Mouse (Mus musculus): ENCODE results near the gene Stpg4. TPM values are rescaled to one million over a fixed set of nuclear protein-coding genes. Genes with fewer than 3 reads are reported as not detected.

Gene Stpg4
- polyA plus RNA-seq, 1 experiment from 2014 or later: not detected

GRCm38 (mm10) chr17:87353745-87354320, 73.7 kb downstream of the Stpg4 start:
- peaks cover 18% of the 10 kb centered on the region for H3K4me1 ChIP-seq (ENCODE audit: control insufficient read depth, insufficient read depth, low read length)
- H3K27me3 ChIP-seq (ENCODE audit: control insufficient read depth, insufficient read depth, low read depth, low read length): no peaks in the 10 kb centered on the region
- no peak overlapping the region for H3K27ac ChIP-seq (ENCODE audit: low read length)
- H3K4me3 ChIP-seq (ENCODE audit: low read depth, low read length): no peak overlapping the region
- H3K9ac ChIP-seq (ENCODE audit: low read depth, low read length): no peak overlapping the region
- 83% methylated on average over 8 of the region's 8 CpGs for WGBS
- no peak overlapping the region for H3K4me2 ChIP-seq (ENCODE audit: low read length)
- ATAC-seq: no peak
- H3K9me3 ChIP-seq (replicated peaks; ENCODE audit: control insufficient read depth, low read length, poor library complexity, severe bottlenecking): no peaks in the 10 kb centered on the region
- H3K36me3 ChIP-seq (ENCODE audit: control insufficient read depth, insufficient read depth, low read length): no peaks in the 10 kb centered on the region

GRCm38 (mm10) chr17:87352898-87353225, 74.7 kb downstream of the Stpg4 start:
- ATAC-seq: no peak
- H3K9ac ChIP-seq (ENCODE audit: low read depth, low read length): no peak overlapping the region
- 14% methylated on average over 1 of the region's 1 CpGs for WGBS

GRCm38 (mm10) chr17:87352106-87352897, 75.2 kb downstream of the Stpg4 start:
- H3K9me3 ChIP-seq (replicated peaks; ENCODE audit: control insufficient read depth, low read length, poor library complexity, severe bottlenecking): no peaks in the 10 kb centered on the region
- ATAC-seq: 0 out of 2 replicates have a peak, but pooled peaks have one; percentile 26

More at GRCm38 (mm10) chr17:87352898-87353225, 74.7 kb downstream of the Stpg4 start:
- Histone ChIP-seq H3K9me3 (replicated peaks; ENCODE audit: control insufficient read depth, low read length, poor library complexity, severe bottlenecking) (no peaks in the 10 kb centered on the region), H3K4me2 (ENCODE audit: low read length) (no peak overlapping the region), H3K27me3 (ENCODE audit: control insufficient read depth, insufficient read depth, low read depth, low read length) (no peaks in the 10 kb centered on the region), H3K4me1 (ENCODE audit: control insufficient read depth, insufficient read depth, low read length) (peaks cover 18% of the 10 kb centered on the region), H3K4me3 (ENCODE audit: low read depth, low read length) (no peak overlapping the region), H3K27ac (ENCODE audit: low read length) (no peak overlapping the region), H3K36me3 (ENCODE audit: control insufficient read depth, insufficient read depth, low read length) (no peaks in the 10 kb centered on the region)

GRCm38 (mm10) chr17:87351241-87352105, 76.1 kb downstream of the Stpg4 start:
- peak; percentile 10; the same call in 1 of the 2 replicates for ATAC-seq
- Histone ChIP-seq H3K9ac (ENCODE audit: low read depth, low read length) (peak overlapping the region; percentile 28; the same call in 1 of the 2 replicates), H3K4me3 (ENCODE audit: low read depth, low read length) (no peak overlapping the region), H3K4me1 (ENCODE audit: control insufficient read depth, insufficient read depth, low read length) (peaks cover 18% of the 10 kb centered on the region), H3K27me3 (ENCODE audit: control insufficient read depth, insufficient read depth, low read depth, low read length) (no peaks in the 10 kb centered on the region), H3K9me3 (replicated peaks; ENCODE audit: control insufficient read depth, low read length, poor library complexity, severe bottlenecking) (no peaks in the 10 kb centered on the region), H3K36me3 (ENCODE audit: control insufficient read depth, insufficient read depth, low read length) (no peaks in the 10 kb centered on the region), H3K27ac (ENCODE audit: low read length) (no peak overlapping the region), H3K4me2 (ENCODE audit: low read length) (no peak overlapping the region)
- WGBS: 21% methylated on average over 20 of the region's 20 CpGs

More at GRCm38 (mm10) chr17:87352106-87352897, 75.2 kb downstream of the Stpg4 start:
- Histone ChIP-seq H3K36me3 (ENCODE audit: control insufficient read depth, insufficient read depth, low read length) (no peaks in the 10 kb centered on the region), H3K9ac (ENCODE audit: low read depth, low read length) (no peak overlapping the region), H3K4me2 (ENCODE audit: low read length) (no peak overlapping the region), H3K27me3 (ENCODE audit: control insufficient read depth, insufficient read depth, low read depth, low read length) (no peaks in the 10 kb centered on the region), H3K4me1 (ENCODE audit: control insufficient read depth, insufficient read depth, low read length) (peaks cover 18% of the 10 kb centered on the region), H3K4me3 (ENCODE audit: low read depth, low read length) (no peak overlapping the region), H3K27ac (ENCODE audit: low read length) (no peak overlapping the region)
- 30% methylated on average over 16 of the region's 16 CpGs for WGBS

- H3K9me3 ChIP-seq (replicated peaks; ENCODE audit: control insufficient read depth, low read length, poor library complexity, severe bottlenecking): no peaks in the 10 kb centered on the region
- H3K36me3 ChIP-seq (ENCODE audit: control insufficient read depth, insufficient read depth, low read length): no peaks in the 10 kb centered on the region
- H3K27me3 ChIP-seq (ENCODE audit: control insufficient read depth, insufficient read depth, low read depth, low read length): no peaks in the 10 kb centered on the region
- WGBS: 60% methylated on average over 13 of the region's 13 CpGs
- no peak overlapping the region for H3K4me3 ChIP-seq (ENCODE audit: low read depth, low read length)
- H3K4me1 ChIP-seq (ENCODE audit: control insufficient read depth, insufficient read depth, low read length): peaks cover 18% of the 10 kb centered on the region
- ATAC-seq: no peak
- H3K4me2 ChIP-seq (ENCODE audit: low read length): no peak overlapping the region
- H3K27ac ChIP-seq (ENCODE audit: low read length): no peak overlapping the region
- peak overlapping the region; percentile 28; the same call in 1 of the 2 replicates for H3K9ac ChIP-seq (ENCODE audit: low read depth, low read length)
These were observed 76.9 kb downstream of the Stpg4 start for GRCm38 (mm10) chr17:87350471-87351240.

- no peak for ATAC-seq
These were observed 78.0 kb downstream of the Stpg4 start for GRCm38 (mm10) chr17:87349575-87349974.

GRCm38 (mm10) chr17:87349069-87349468, 78.5 kb downstream of the Stpg4 start:
- H3K36me3 ChIP-seq (ENCODE audit: control insufficient read depth, insufficient read depth, low read length): no peaks in the 10 kb centered on the region
- H3K4me2 ChIP-seq (ENCODE audit: low read length): no peak overlapping the region
- 27% methylated on average over 9 of the region's 9 CpGs for WGBS
- ATAC-seq: 0 out of 2 replicates have a peak, but pooled peaks have one; percentile 33
- no peak overlapping the region for H3K9ac ChIP-seq (ENCODE audit: low read depth, low read length)
- H3K9me3 ChIP-seq (replicated peaks; ENCODE audit: control insufficient read depth, low read length, poor library complexity, severe bottlenecking): no peaks in the 10 kb centered on the region
- no peaks in the 10 kb centered on the region for H3K27me3 ChIP-seq (ENCODE audit: control insufficient read depth, insufficient read depth, low read depth, low read length)
- peaks cover 18% of the 10 kb centered on the region for H3K4me1 ChIP-seq (ENCODE audit: control insufficient read depth, insufficient read depth, low read length)
- no peak overlapping the region for H3K27ac ChIP-seq (ENCODE audit: low read length)
- H3K4me3 ChIP-seq (ENCODE audit: low read depth, low read length): no peak overlapping the region

More at GRCm38 (mm10) chr17:87349575-87349974, 78.0 kb downstream of the Stpg4 start:
- Histone ChIP-seq H3K4me1 (ENCODE audit: control insufficient read depth, insufficient read depth, low read length) (peaks cover 18% of the 10 kb centered on the region), H3K4me2 (ENCODE audit: low read length) (no peak overlapping the region), H3K4me3 (ENCODE audit: low read depth, low read length) (no peak overlapping the region), H3K27me3 (ENCODE audit: control insufficient read depth, insufficient read depth, low read depth, low read length) (no peaks in the 10 kb centered on the region), H3K36me3 (ENCODE audit: control insufficient read depth, insufficient read depth, low read length) (no peaks in the 10 kb centered on the region), H3K9ac (ENCODE audit: low read depth, low read length) (no peak overlapping the region), H3K9me3 (replicated peaks; ENCODE audit: control insufficient read depth, low read length, poor library complexity, severe bottlenecking) (no peaks in the 10 kb centered on the region), H3K27ac (ENCODE audit: low read length) (no peak overlapping the region)
- WGBS: 72% methylated on average over 9 of the region's 9 CpGs

- ATAC-seq: no peak
- no peak overlapping the region for H3K4me2 ChIP-seq (ENCODE audit: low read length)
- 50% methylated on average over 9 of the region's 9 CpGs for WGBS
- no peaks in the 10 kb centered on the region for H3K27me3 ChIP-seq (ENCODE audit: control insufficient read depth, insufficient read depth, low read depth, low read length)
- no peaks in the 10 kb centered on the region for H3K9me3 ChIP-seq (replicated peaks; ENCODE audit: control insufficient read depth, low read length, poor library complexity, severe bottlenecking)
- no peak overlapping the region for H3K4me3 ChIP-seq (ENCODE audit: low read depth, low read length)
- H3K9ac ChIP-seq (ENCODE audit: low read depth, low read length): no peak overlapping the region
- H3K27ac ChIP-seq (ENCODE audit: low read length): no peak overlapping the region
- H3K4me1 ChIP-seq (ENCODE audit: control insufficient read depth, insufficient read depth, low read length): peaks cover 18% of the 10 kb centered on the region
- H3K36me3 ChIP-seq (ENCODE audit: control insufficient read depth, insufficient read depth, low read length): no peaks in the 10 kb centered on the region
These were observed 79.2 kb downstream of the Stpg4 start for GRCm38 (mm10) chr17:87348353-87348752.

Data from midbrain, embryonic 16.5 days (tissue).